8 mouse cellular contexts compared by ENCODE assay signal in the genomic region with DNA sequence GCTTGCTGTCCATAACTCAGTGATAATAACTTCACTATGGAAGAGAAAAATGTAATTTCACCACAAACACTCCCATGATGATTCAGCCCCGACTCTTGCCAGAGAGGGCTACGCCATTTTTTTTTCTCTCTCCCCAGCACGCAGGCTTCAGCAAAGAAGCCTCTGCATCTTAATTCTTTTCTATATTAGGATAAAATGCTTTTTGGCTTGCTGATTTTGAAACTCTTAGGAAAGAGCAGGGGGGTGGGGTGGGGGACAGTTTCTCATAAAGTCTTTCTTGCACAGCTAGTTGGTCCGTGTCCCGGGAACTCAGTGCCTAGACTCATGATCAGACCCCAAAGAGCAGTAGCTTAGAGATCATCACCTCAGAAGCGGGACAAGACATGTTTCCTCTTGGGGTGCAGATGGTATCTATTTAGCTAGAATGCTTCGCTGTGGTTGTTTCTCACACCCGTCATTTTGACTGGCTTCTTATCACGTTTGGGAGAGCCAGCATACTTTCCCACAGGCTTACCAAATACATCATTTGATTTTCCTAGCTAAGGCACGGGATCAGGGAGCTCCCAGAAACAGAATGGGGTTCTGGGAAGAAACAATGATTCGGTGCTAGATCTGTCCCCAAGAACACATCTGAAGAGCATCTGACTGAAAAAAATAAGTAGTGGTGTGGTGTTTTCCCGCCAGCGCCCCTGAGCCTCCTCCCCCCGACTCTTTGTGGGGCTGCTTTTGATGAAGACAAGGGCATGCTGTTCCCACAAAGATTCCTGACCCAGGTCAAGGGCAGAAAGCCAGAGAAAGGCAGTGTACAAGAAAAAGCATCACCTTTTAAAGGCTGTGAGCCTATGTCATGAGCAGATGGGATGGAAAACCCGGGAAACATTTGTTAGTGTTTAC.
DNase-seq lines count a peak whose midpoint lies in the region; ATAC-seq lines count a peak whose summit lies in the region.

No protein-coding gene starts in this region.

- H3K27me3 ChIP-seq in hindbrain, embryonic 15.5 days = no peaks in the 10 kb centered on the region
- H3K27me3 ChIP-seq in neural tube, embryonic 15.5 days (replicated peaks) = no peaks in the 10 kb centered on the region

- DNase-seq in kidney, postnatal 4 days = peak; percentile 27 to 51
- DNase-seq in kidney, postnatal 25 days = no peak
- DNase-seq in forelimb bud, embryonic 11.5 days (ENCODE audit: low read depth, low spot score) = peak; percentile 13
- no peak for DNase-seq in spleen, adult 12 weeks (ENCODE audit: low spot score)
- DNase-seq in adrenal gland, adult 18-20 months (ENCODE audit: low spot score in 2 of 2) = no peak
- DNase-seq in gastrocnemius, postnatal 36 days = no peak

- H3K36me3 ChIP-seq in hindbrain, embryonic 15.5 days = no peaks in the 10 kb centered on the region
- H3K36me3 ChIP-seq in neural tube, embryonic 15.5 days = no peaks in the 10 kb centered on the region

- H3K4me1 ChIP-seq in hindbrain, embryonic 15.5 days (replicated peaks) = peaks cover 13% of the 10 kb centered on the region
- H3K4me1 ChIP-seq in neural tube, embryonic 15.5 days = peaks cover 19% of the 10 kb centered on the region

- WGBS in hindbrain, embryonic 15.5 days = 54% methylated on average over 15 of the region's 15 CpGs
- 50% methylated on average over 15 of the region's 15 CpGs for WGBS in neural tube, embryonic 15.5 days

- 0 out of 2 replicates have a peak overlapping the region, but pooled peaks have one; percentile 6 for H3K4me2 ChIP-seq in hindbrain, embryonic 15.5 days
- peak overlapping the region; percentile 23; the same call in 1 of the 2 replicates for H3K4me2 ChIP-seq in neural tube, embryonic 15.5 days

- no peak overlapping the region for H3K4me3 ChIP-seq in hindbrain, embryonic 15.5 days
- H3K4me3 ChIP-seq in neural tube, embryonic 15.5 days (replicated peaks) = no peak overlapping the region

- H3K9me3 ChIP-seq in hindbrain, embryonic 15.5 days = no peaks in the 10 kb centered on the region
- no peaks in the 10 kb centered on the region for H3K9me3 ChIP-seq in neural tube, embryonic 15.5 days (replicated peaks)

- ATAC-seq in hindbrain, embryonic 15.5 days (ENCODE audit: low FRiP score, low read depth) = no peak
- ATAC-seq in neural tube, embryonic 15.5 days (ENCODE audit: low FRiP score) = no peak

- H3K27ac ChIP-seq in hindbrain, embryonic 15.5 days (replicated peaks) = peak overlapping the region; percentile 53; the same call in 1 of the 2 replicates
- H3K27ac ChIP-seq in neural tube, embryonic 15.5 days (replicated peaks) = peak overlapping the region; percentile 60

- intact Hi-C loops in gastrocnemius, postnatal 36 days (cut with DNase I) = no loop called here

- H3K9ac ChIP-seq in hindbrain, embryonic 15.5 days = no peak overlapping the region
- no peak overlapping the region for H3K9ac ChIP-seq in neural tube, embryonic 15.5 days (replicated peaks)

Comparison
In these comparisons a context has a peak if more than half of its experiments do, and no peak if none do; other contexts are left out.
1. DNase-seq: peak in kidney, postnatal 4 days (2 of 2) and forelimb bud, embryonic 11.5 days (single experiment); none in kidney, postnatal 25 days (0 of 2), spleen, adult 12 weeks (single experiment), adrenal gland, adult 18-20 months (0 of 2) and gastrocnemius, postnatal 36 days (0 of 2).